Comparison of ENCODE assay signal across 8 mouse cellular contexts in genomic region chr5:81019590-81020254, GRCm38 (mm10). TPM values are rescaled to one million over a fixed set of nuclear protein-coding genes. Genes with fewer than 3 reads are reported as not detected.
DNase-seq lines count a peak whose midpoint lies in the region; ATAC-seq and TF ChIP-seq lines count a peak whose summit lies in the region.

Gene Adgrl3 (plus strand): TSS chr5:81020138.

- peaks cover 36% of the 10 kb centered on the region for H3K4me1 ChIP-seq in embryonic facial prominence, embryonic 10.5 days
- H3K4me1 ChIP-seq in kidney, adult 2 months (ENCODE audit: control insufficient read depth, insufficient read depth, low read length): no peaks in the 10 kb centered on the region
- H3K4me1 ChIP-seq in limb, embryonic 12.5 days (replicated peaks): peaks cover 10% of the 10 kb centered on the region
- peaks cover 19% of the 10 kb centered on the region for H3K4me1 ChIP-seq in midbrain, embryonic 13.5 days (replicated peaks)
- H3K4me1 ChIP-seq in stomach, postnatal 0 days (replicated peaks; ENCODE audit: control insufficient read depth, insufficient read depth): no peaks in the 10 kb centered on the region; the same call in 1 of the 2 replicates

- DNase-seq in adrenal gland, adult (ENCODE audit: inconsistent age in 2 of 2, low spot score in 1 of 2): peak; percentile 38 to 78
- DNase-seq in adrenal gland, adult 8-10 months: no peak
- DNase-seq in embryonic facial prominence, embryonic 10.5 days (ENCODE audit: low spot score): peak; percentile 92
- DNase-seq in heart, adult 18-20 months: peak; percentile 65 to 67
- DNase-seq in kidney, adult 2 months: peak; percentile 29
- peak; percentile 71 for DNase-seq in stomach, postnatal 0 days (ENCODE audit: low spot score)

- ATAC-seq in limb, embryonic 12.5 days (ENCODE audit: insufficient number of reproducible peaks, insufficient read depth, low FRiP score, low TSS enrichment, low read depth): peak; percentile 83
- ATAC-seq in midbrain, embryonic 13.5 days: peak; percentile 93
- peak; percentile 85 for ATAC-seq in stomach, postnatal 0 days (ENCODE audit: low FRiP score, low TSS enrichment)

- H3K4me2 ChIP-seq in limb, embryonic 12.5 days: peak within 1 kb of the TSS; percentile 86
- peak within 1 kb of the TSS; percentile 88 for H3K4me2 ChIP-seq in midbrain, embryonic 13.5 days (replicated peaks)
- peak within 1 kb of the TSS; percentile 85 for H3K4me2 ChIP-seq in stomach, postnatal 0 days (replicated peaks; ENCODE audit: low read depth)

- peak within 1 kb of the TSS; percentile 83 for H3K4me3 ChIP-seq in embryonic facial prominence, embryonic 10.5 days
- H3K4me3 ChIP-seq in kidney, adult 2 months (ENCODE audit: insufficient read depth, low read depth, low read length): peak within 1 kb of the TSS; percentile 72
- peak within 1 kb of the TSS; percentile 85 for H3K4me3 ChIP-seq in limb, embryonic 12.5 days (replicated peaks)
- H3K4me3 ChIP-seq in midbrain, embryonic 13.5 days (replicated peaks): peak within 1 kb of the TSS; percentile 85
- peak within 1 kb of the TSS; percentile 65 for H3K4me3 ChIP-seq in stomach, postnatal 0 days (ENCODE audit: low read depth, low read length)

- TF ChIP-seq EP300 in stomach, postnatal 0 days (optimal IDR thresholded peaks at IDR 0.05): no peak

- peak within 1 kb of the TSS; percentile 96 for H3K27ac ChIP-seq in embryonic facial prominence, embryonic 10.5 days (replicated peaks)
- H3K27ac ChIP-seq in kidney, adult 2 months (ENCODE audit: insufficient read depth, low read depth, low read length): no peak within 1 kb of the TSS
- peak within 1 kb of the TSS; percentile 99 for H3K27ac ChIP-seq in limb, embryonic 12.5 days
- peak within 1 kb of the TSS; percentile 99 for H3K27ac ChIP-seq in midbrain, embryonic 13.5 days
- peak within 1 kb of the TSS; percentile 75 for H3K27ac ChIP-seq in stomach, postnatal 0 days (replicated peaks)

- peak within 1 kb of the TSS; percentile 93 for H3K9ac ChIP-seq in limb, embryonic 12.5 days (replicated peaks)
- peak within 1 kb of the TSS; percentile 79 for H3K9ac ChIP-seq in midbrain, embryonic 13.5 days (replicated peaks)
- peak within 1 kb of the TSS; percentile 69 for H3K9ac ChIP-seq in stomach, postnatal 0 days (ENCODE audit: low read length)

- H3K9me3 ChIP-seq in embryonic facial prominence, embryonic 10.5 days: no peaks in the 10 kb centered on the region
- H3K9me3 ChIP-seq in limb, embryonic 12.5 days: no peaks in the 10 kb centered on the region
- no peaks in the 10 kb centered on the region for H3K9me3 ChIP-seq in midbrain, embryonic 13.5 days
- H3K9me3 ChIP-seq in stomach, postnatal 0 days (ENCODE audit: control insufficient read depth, low read length): no peaks in the 10 kb centered on the region

- peaks cover 32% of the 10 kb centered on the region for H3K27me3 ChIP-seq in embryonic facial prominence, embryonic 10.5 days (replicated peaks; ENCODE audit: low read depth, poor library complexity, severe bottlenecking)
- peaks cover 4% of the 10 kb centered on the region for H3K27me3 ChIP-seq in kidney, adult 2 months (replicated peaks; ENCODE audit: control insufficient read depth, insufficient read depth, low read length)
- H3K27me3 ChIP-seq in limb, embryonic 12.5 days: no peaks in the 10 kb centered on the region
- no peaks in the 10 kb centered on the region for H3K27me3 ChIP-seq in midbrain, embryonic 13.5 days
- H3K27me3 ChIP-seq in stomach, postnatal 0 days (ENCODE audit: control insufficient read depth, insufficient read depth, low read length): no peaks in the 10 kb centered on the region

- no peak for TF ChIP-seq POLR2A in kidney, adult 2 months (IDR thresholded peaks at IDR 0.05; ENCODE audit: low read depth, low read length)

- H3K36me3 ChIP-seq in embryonic facial prominence, embryonic 10.5 days (replicated peaks): no peaks in the 10 kb centered on the region
- H3K36me3 ChIP-seq in kidney, adult 2 months (ENCODE audit: control insufficient read depth, insufficient read depth, low read length): no peaks in the 10 kb centered on the region
- no peaks in the 10 kb centered on the region for H3K36me3 ChIP-seq in limb, embryonic 12.5 days
- H3K36me3 ChIP-seq in midbrain, embryonic 13.5 days: no peaks in the 10 kb centered on the region
- H3K36me3 ChIP-seq in stomach, postnatal 0 days (ENCODE audit: control insufficient read depth, insufficient read depth, low read length): no peaks in the 10 kb centered on the region

- TF ChIP-seq CTCF in kidney, adult 2 months (conservative IDR thresholded peaks at IDR 0.05; ENCODE audit: insufficient read depth, insufficient read length, low read depth, low read length): no peak
- TF ChIP-seq CTCF in stomach, postnatal 0 days (IDR thresholded peaks at IDR 0.05; ENCODE audit: low read depth): peak; percentile 31

- under 1% methylated on average over 69 of the region's 70 CpGs for WGBS in embryonic facial prominence, embryonic 10.5 days
- 1% methylated on average over 67 of the region's 70 CpGs for WGBS in kidney, adult 2 months
- WGBS in limb, embryonic 12.5 days: under 1% methylated on average over 59 of the region's 70 CpGs
- WGBS in midbrain, embryonic 13.5 days: 0% methylated on average over 54 of the region's 70 CpGs
- WGBS in stomach, postnatal 0 days: under 1% methylated on average over 57 of the region's 70 CpGs

RNA-seq across cellular contexts. Expression of gene Adgrl3, which starts in this region (rescaled TPM):
- total RNA-seq in adrenal gland, adult 8-10 months (2022): 10 to 100 TPM in 1 of 4 experiments, 1 to 10 TPM in 3; 3.3 to 10.2 (median 6.3) TPM
- polyA plus RNA-seq in embryonic facial prominence, embryonic 10.5 days (2016; fragmentation: Nextera tagmentation; extraction: Ambion mirVana): 11.2 and 11.9 TPM in 2 replicates
- total RNA-seq in heart, adult 18-20 months (2021): 1 to 10 TPM; 3.4 to 4.0 TPM
- 0.95 and 1.2 TPM in 2 replicates for polyA plus RNA-seq in kidney, adult 2 months (2012; rRNA removed)
- 56.5 and 62.9 TPM in 2 replicates for polyA plus RNA-seq in limb, embryonic 12.5 days (2016; fragmentation: Nextera tagmentation; extraction: Ambion mirVana)
- polyA plus RNA-seq in midbrain, embryonic 13.5 days (2015; fragmentation: Nextera tagmentation; extraction: Ambion mirVana): 58.5 and 60.2 TPM in 2 replicates
- polyA plus RNA-seq in stomach, postnatal 0 days (2015; fragmentation: Nextera tagmentation; extraction: Ambion mirVana): 4.6 and 5.5 TPM in 2 replicates
